Mouse (Mus musculus) neural tube, embryonic 12.5 days (tissue): Measurements from ENCODE around the gene Camsap1. TPM values are rescaled to one million over a fixed set of nuclear protein-coding genes. Genes with fewer than 3 reads are reported as not detected.

ENCODE experiments used
- ATAC-seq: fragments of 200-750 bp; cut with Nextera tagmentation; 2 replicates; pipeline ENCODE4 v1.8.0; 2017; ENCODE audit warnings: low read depth, mild to moderate bottlenecking, moderate TSS enrichment, moderate library complexity; ENCODE audit not compliant: low FRiP score
- H3K27ac ChIP-seq: fragments of 300-500 bp; sonication (generic); 2 replicates; pipeline ENCODE4 v1.5.1; 2016
- H3K27me3 ChIP-seq: fragments of 300-500 bp; sonication (generic); replicated peaks from 2 replicates; pipeline ENCODE4 v1.6.1; 2016; ENCODE audit warnings: mild to moderate bottlenecking
- H3K36me3 ChIP-seq: fragments of 300-500 bp; sonication (generic); 2 replicates; pipeline ENCODE4 v1.6.1; 2016; ENCODE audit warnings: mild to moderate bottlenecking
- H3K4me1 ChIP-seq: fragments of 300-500 bp; sonication (generic); 2 replicates; pipeline ENCODE4 v1.6.1; 2016
- H3K4me2 ChIP-seq: fragments of 300-500 bp; sonication (generic); replicated peaks from 2 replicates; pipeline ENCODE4 v1.6.1; 2016; ENCODE audit warnings: mild to moderate bottlenecking
- H3K4me3 ChIP-seq: fragments of 300-500 bp; sonication (generic); 2 replicates; pipeline ENCODE4 v1.5.1; 2016
- H3K9ac ChIP-seq: fragments of 300-500 bp; sonication (generic); 2 replicates; pipeline ENCODE4 v1.6.1; 2016; ENCODE audit warnings: mild to moderate bottlenecking
- H3K9me3 ChIP-seq: fragments of 300-500 bp; sonication (generic); 2 replicates; pipeline ENCODE4 v1.6.1; 2016; ENCODE audit warnings: mild to moderate bottlenecking
- WGBS: fragments of 180-500 bp; shearing (Covaris S2); methylation state at CpG from one replicate; pipeline ENCODE4 v1.1.7; 2016; 5-methylcytosine and 5-hydroxymethylcytosine counted together
- polyA plus RNA-seq: library from polyadenylated mRNA; unstranded; fragments of >200 nt; fragmentation: Nextera tagmentation; extraction: Ambion mirVana; gene quantifications from 2 replicates; pipeline ENCODE4 v1.2.1, GENCODE M21; 2016

Camsap1 gene
- polyA plus RNA-seq: 80.2 and 82.6 TPM in 2 replicates

DNA sequence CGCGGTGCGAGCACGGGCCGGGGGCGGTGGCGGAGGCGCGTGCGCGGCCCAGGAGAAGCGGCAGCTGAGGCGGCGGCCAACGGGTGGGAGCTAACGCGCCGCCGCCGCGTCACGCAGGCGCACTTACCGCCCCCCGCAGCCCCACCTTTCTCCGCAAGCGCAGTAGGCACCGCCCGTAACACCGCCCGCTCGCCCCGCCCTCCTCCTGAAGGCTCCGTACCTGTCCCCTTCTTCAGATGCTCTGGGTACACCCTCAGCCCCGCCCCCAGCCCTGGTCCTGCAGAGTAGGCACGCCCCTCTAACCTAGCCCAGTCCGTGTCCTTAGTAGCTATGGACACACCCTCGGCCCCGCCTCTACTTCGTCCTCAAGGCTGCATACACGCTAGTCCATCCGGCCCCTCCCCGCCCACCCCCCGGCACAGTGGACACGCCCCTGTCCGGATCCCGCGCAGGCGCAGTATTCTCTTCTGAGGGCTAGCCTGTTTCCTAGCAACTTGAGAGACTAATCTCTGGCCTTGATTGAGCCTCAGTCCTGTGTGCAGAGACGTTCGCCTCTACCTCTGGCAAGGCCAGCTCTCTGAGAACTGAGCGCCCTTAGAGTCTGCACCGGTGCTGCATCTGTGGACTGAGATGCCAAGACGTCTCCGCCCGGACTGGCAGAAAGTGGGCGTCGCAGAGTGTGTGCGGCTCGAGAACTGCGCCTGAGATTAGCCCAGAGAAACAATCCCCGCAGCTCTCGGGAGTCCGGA, at the start of gene Camsap1:
Gene Camsap1, minus strand, starts transcription at position 124 of the 749 bp plus-strand sequence.
- Histone ChIP-seq H3K4me1 (peaks cover 39% of the 10 kb centered on the region), H3K9ac (peak within 1 kb of the TSS; percentile 98), H3K36me3 (peaks cover 3% of the 10 kb centered on the region; the same call in 1 of the 2 replicates), H3K4me2 (peak within 1 kb of the TSS; percentile 94), H3K9me3 (no peaks in the 10 kb centered on the region), H3K27ac (peak within 1 kb of the TSS; percentile 91), H3K27me3 (no peaks in the 10 kb centered on the region), H3K4me3 (peak within 1 kb of the TSS; percentile 96)
- peak; percentile 99 for ATAC-seq
- under 1% methylated on average over 64 of the region's 64 CpGs for WGBS

- Histone ChIP-seq H3K27ac (no peak overlapping the region), H3K27me3 (0 out of 2 replicates have a peak, but pooled peaks cover 3% of the 10 kb centered on the region), H3K4me2 (no peak overlapping the region), H3K4me3 (no peak overlapping the region), H3K36me3 (no peaks in the 10 kb centered on the region), H3K9me3 (no peaks in the 10 kb centered on the region), H3K4me1 (no peaks in the 10 kb centered on the region), H3K9ac (no peak overlapping the region)
- 54% methylated on average over 3 of the region's 3 CpGs for WGBS
- no peak for ATAC-seq
Measured at GRCm38 (mm10) chr2:26030288-26030687, 47.2 kb upstream of the Camsap1 start.

DNA sequence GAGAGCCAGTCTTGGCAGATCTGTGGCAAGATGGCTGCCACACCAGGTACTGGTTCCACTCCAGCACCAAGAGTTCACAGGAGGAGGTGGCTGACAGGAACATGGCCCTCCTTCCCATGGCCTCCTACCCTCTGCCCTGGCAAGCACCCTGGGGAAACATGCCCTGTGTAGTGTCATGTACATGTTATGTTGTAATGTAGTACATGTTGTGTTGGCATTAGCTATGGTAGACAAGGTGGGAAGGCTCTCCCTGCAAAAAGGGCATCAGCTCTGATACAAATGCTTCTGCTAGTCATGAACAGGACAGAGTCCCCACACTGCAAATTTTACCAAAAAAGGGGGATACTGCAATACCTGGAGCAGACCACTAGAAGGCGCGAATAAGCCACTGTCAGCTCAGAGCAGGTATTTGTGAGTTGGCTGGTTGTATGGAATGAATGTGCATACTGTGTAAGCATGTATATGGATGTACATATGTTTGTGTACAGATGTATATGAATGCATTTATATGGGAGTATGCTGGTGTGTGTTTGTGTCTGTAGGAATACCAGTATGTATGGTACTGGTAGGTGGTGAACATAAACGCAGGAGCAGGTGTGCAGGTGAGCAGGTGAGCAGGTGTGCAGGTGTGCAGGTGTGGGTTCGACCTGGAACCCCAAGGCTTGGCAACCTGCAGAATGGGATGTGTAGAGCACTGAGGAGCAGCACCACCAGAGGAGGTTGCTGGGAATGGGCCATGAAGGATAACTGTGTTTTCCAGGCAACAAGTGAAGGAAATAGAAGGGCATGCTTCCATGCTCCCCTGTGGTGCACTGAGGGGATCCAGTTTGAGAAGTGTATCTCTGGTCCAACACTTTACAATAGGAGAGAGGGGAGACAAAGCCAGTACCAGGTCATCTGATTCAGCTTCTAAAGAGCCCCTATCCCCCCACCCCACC, 41.3 kb upstream of the Camsap1 start:
- H3K4me3 ChIP-seq: no peak overlapping the region
- no peak overlapping the region for H3K9ac ChIP-seq
- H3K36me3 ChIP-seq: no peaks in the 10 kb centered on the region
- WGBS: 28% methylated on average over 4 of the region's 4 CpGs
- peaks cover 14% of the 10 kb centered on the region for H3K4me1 ChIP-seq
- H3K27ac ChIP-seq: no peak overlapping the region
- ATAC-seq: no peak
- H3K9me3 ChIP-seq: no peaks in the 10 kb centered on the region
- no peak overlapping the region for H3K4me2 ChIP-seq
- no peaks in the 10 kb centered on the region for H3K27me3 ChIP-seq

DNA sequence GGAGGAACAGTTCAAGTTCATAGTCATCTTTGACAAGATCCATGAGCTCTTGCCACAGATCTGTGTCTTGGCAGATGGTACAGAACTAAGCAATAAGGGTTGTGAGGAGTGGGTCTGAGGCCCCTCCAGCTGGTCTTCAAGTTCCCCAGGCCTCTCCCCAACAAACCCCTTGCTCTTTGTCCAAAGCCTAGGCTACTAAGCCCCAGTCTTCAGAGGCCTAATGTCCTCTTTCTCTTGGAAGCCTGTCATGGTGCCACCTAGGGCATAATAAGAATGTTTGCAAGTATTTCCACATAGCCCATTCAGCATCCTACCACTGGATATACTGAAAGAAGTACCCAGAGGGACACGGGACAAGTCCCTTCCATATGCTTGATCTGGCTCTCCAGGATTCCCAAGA, 39.5 kb upstream of the Camsap1 start:
- no peak overlapping the region for H3K4me3 ChIP-seq
- H3K9ac ChIP-seq: no peak overlapping the region
- H3K27me3 ChIP-seq: no peaks in the 10 kb centered on the region
- no peak overlapping the region for H3K27ac ChIP-seq
- ATAC-seq: no peak
- no peaks in the 10 kb centered on the region for H3K36me3 ChIP-seq
- WGBS: 77% methylated on average over 1 of the region's 1 CpGs
- H3K9me3 ChIP-seq: no peaks in the 10 kb centered on the region
- no peak overlapping the region for H3K4me2 ChIP-seq
- peaks cover 14% of the 10 kb centered on the region for H3K4me1 ChIP-seq

DNA sequence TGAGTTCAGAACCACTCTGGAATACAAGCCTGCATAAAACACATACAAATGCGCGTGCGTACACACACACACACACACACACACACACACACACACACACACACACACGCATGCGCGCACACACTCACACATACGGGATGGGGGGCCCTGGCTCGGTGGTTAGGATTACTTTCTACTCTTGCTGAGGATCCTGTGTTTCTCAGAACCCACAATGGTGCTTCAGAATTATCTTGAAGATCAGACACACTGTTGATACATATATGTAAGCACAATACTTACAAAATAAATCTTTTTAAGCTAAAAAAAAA, 39.1 kb upstream of the Camsap1 start:
- WGBS: 85% methylated on average over 8 of the region's 8 CpGs

DNA sequence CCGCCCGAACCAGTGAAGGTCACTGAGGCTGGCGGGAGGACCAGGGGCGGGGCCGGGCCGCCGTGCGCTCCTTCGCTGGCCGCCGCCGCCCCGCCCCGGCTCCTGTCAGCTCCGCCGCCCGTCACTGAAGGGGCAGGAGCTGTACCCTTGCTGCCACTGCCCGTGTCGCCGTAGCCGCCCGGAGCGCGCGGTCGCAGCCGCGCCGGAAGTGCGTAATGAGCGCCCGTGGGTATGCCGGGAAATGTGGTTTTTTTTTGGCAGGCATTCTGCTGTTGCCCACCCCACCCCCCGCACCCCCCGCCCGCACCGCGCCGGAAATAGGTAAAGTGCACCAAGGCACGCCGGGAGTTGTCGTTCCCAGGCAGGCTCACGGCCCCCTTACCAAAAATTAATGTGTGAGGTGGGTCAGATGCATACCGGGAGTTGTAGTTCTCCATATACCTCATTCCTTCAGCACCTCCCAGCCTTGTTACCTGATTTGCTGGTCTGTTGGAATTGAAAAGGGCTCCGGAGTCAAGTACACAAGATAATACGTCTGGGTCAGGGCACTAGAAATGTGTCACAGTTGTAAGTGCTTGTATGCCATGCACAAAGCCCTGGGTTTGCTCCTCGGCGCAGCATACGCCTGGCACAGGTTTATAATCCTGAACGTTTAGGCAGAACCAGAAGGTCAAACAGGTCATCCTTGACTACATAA, 38.6 kb upstream of the Camsap1 start, which contains the start of gene Ubac1:
Gene Ubac1, minus strand, starts transcription at position 187 of the 697 bp plus-strand sequence.
- WGBS: 7% methylated on average over 50 of the region's 50 CpGs
- no peaks in the 10 kb centered on the region for H3K27me3 ChIP-seq
- no peaks in the 10 kb centered on the region for H3K36me3 ChIP-seq
- H3K9ac ChIP-seq: peak within 1 kb of the TSS; percentile 82
- no peaks in the 10 kb centered on the region for H3K9me3 ChIP-seq
- peaks cover 14% of the 10 kb centered on the region for H3K4me1 ChIP-seq
- peak within 1 kb of the TSS; percentile 87 for H3K4me3 ChIP-seq
- peak within 1 kb of the TSS; percentile 72 for H3K4me2 ChIP-seq
- ATAC-seq: peak; percentile 95
- H3K27ac ChIP-seq: 0 out of 2 replicates have a peak within 1 kb of the TSS, but pooled peaks have one; percentile 50

More for the DNA sequence above, 39.1 kb upstream of the Camsap1 start:
- Histone ChIP-seq H3K4me3 (no peak overlapping the region), H3K9me3 (no peaks in the 10 kb centered on the region), H3K27ac (no peak overlapping the region), H3K4me2 (peak overlapping the region; percentile 72), H3K9ac (no peak overlapping the region), H3K4me1 (peaks cover 14% of the 10 kb centered on the region), H3K27me3 (no peaks in the 10 kb centered on the region), H3K36me3 (no peaks in the 10 kb centered on the region)
- no peak; the same call in 1 of the 2 replicates for ATAC-seq

DNA sequence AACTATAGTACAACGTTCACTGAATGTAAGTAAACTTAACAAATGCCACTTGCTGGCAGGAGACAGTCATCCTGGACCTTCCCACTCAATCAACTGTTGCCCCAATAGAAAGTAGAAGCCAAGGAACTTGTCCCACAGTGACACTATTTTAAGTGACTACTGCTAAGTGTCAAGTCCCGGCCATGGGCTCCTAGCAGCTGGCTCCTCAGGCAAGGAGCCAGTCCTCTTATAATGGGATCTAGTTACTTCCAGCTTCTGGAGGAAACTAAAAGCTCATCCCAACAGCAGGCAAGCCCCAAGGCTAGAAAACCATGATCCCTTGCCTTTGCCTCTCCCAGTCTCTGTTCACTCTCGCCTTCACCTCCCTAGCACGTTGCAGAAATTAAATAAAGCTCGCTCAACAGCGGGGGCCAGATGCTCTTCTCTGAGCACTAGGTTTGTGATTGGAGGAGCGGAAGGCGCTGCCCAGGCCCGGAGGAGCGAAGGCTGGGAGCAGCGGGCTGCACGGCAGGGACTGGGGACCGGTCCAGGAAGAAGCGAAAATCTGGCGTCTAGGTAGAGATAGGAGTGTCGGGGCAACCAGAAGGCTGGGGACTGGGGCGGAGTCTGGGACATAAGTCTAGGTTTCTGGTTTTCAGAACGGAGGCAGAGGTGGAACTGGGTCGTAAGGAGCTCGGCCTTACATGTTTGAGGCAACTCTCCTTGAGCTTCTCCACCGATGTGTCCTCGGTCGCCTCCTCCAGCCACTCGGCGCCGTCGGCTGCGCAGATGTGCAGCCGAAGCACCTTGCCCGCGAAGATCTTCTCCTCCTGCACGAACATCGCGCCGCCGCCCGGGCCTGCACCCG, 37.9 kb upstream of the Camsap1 start:
- WGBS: 2% methylated on average over 38 of the region's 38 CpGs
- ATAC-seq: peak; percentile 38

DNA sequence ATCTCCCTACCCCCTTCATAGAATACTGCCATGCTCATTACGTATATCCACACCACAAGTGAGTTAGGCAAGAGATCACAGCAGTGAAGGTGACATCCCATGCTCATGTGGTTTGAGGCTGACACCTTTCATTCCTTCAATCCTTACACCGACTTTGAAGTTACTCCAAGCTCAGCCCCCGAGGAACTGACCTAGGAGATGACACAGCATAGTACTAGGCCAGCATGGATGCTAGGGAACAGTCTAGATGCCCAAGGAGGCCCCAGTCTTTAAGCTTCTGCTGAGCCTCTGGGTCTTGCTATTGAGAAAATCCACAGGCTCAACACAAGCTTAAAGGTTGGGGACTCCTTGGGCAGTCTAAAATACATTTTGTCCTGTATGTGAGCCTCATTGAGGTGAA, 36.8 kb upstream of the Camsap1 start:
- H3K4me3 ChIP-seq: no peak overlapping the region
- ATAC-seq: no peak
- peak overlapping the region; percentile 72; the same call in 1 of the 2 replicates for H3K4me2 ChIP-seq
- WGBS: 83% methylated on average over 3 of the region's 3 CpGs
- H3K27me3 ChIP-seq: no peaks in the 10 kb centered on the region
- H3K36me3 ChIP-seq: peaks cover 7% of the 10 kb centered on the region
- H3K9me3 ChIP-seq: no peaks in the 10 kb centered on the region
- H3K9ac ChIP-seq: peak overlapping the region; percentile 5; the same call in 1 of the 2 replicates
- peaks cover 14% of the 10 kb centered on the region for H3K4me1 ChIP-seq
- H3K27ac ChIP-seq: no peak overlapping the region

More for the DNA sequence above, 37.9 kb upstream of the Camsap1 start:
- Histone ChIP-seq H3K9ac (peak overlapping the region; percentile 82), H3K27me3 (no peaks in the 10 kb centered on the region), H3K4me1 (peaks cover 14% of the 10 kb centered on the region), H3K27ac (0 out of 2 replicates have a peak overlapping the region, but pooled peaks have one; percentile 50), H3K9me3 (no peaks in the 10 kb centered on the region), H3K4me2 (peak overlapping the region; percentile 72), H3K36me3 (no peaks in the 10 kb centered on the region), H3K4me3 (peak overlapping the region; percentile 87)

DNA sequence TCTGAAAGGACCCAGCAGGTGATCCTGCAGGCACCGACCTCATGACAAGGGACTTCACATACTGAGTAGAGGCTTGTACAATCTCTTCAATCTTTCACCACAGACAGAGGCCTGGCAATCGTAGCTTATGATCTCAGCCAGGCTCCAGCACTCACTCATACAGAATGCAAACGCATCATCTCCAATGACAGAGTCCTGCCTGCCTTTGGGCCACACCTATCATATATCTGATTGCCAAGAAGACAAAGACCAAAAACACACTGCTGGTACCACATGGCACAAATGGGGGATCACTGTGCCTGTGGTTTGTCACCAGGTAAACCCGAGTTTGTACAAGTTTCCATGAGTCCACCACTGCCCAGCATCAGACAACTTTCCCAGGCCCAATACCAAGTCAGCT, 34.2 kb upstream of the Camsap1 start:
- Histone ChIP-seq H3K36me3 (peaks cover 21% of the 10 kb centered on the region), H3K4me3 (no peak overlapping the region), H3K27ac (no peak overlapping the region), H3K27me3 (no peaks in the 10 kb centered on the region), H3K9ac (no peak overlapping the region), H3K4me2 (no peak overlapping the region), H3K4me1 (peaks cover 14% of the 10 kb centered on the region), H3K9me3 (no peaks in the 10 kb centered on the region)
- 85% methylated on average over 4 of the region's 4 CpGs for WGBS
- ATAC-seq: no peak

- Histone ChIP-seq H3K4me3 (no peak overlapping the region), H3K4me2 (no peak overlapping the region), H3K27ac (no peak overlapping the region), H3K4me1 (no peaks in the 10 kb centered on the region), H3K36me3 (peaks cover 56% of the 10 kb centered on the region), H3K27me3 (no peaks in the 10 kb centered on the region), H3K9me3 (no peaks in the 10 kb centered on the region), H3K9ac (no peak overlapping the region)
- no peak for ATAC-seq
- 92% methylated on average over 3 of the region's 3 CpGs for WGBS
Measured at GRCm38 (mm10) chr2:26013674-26014073, 30.6 kb upstream of the Camsap1 start.

- Histone ChIP-seq H3K36me3 (peaks cover 77% of the 10 kb centered on the region), H3K9ac (no peak overlapping the region), H3K27ac (no peak overlapping the region), H3K4me2 (no peak overlapping the region), H3K4me3 (no peak overlapping the region), H3K9me3 (no peaks in the 10 kb centered on the region), H3K27me3 (no peaks in the 10 kb centered on the region), H3K4me1 (no peaks in the 10 kb centered on the region)
- no peak for ATAC-seq
- WGBS: 75% methylated on average over 1 of the region's 1 CpGs
Measured at GRCm38 (mm10) chr2:26011420-26011819, 28.3 kb upstream of the Camsap1 start.
